Mouse (Mus musculus): ENCODE measurements at regions not wholly inside any gene's neighbourhood (a gene's known extent, or its start where the extent isn't known, plus 50 kb on each side); places are given as distances from the start of the nearest gene placed in this dataset.

DNA sequence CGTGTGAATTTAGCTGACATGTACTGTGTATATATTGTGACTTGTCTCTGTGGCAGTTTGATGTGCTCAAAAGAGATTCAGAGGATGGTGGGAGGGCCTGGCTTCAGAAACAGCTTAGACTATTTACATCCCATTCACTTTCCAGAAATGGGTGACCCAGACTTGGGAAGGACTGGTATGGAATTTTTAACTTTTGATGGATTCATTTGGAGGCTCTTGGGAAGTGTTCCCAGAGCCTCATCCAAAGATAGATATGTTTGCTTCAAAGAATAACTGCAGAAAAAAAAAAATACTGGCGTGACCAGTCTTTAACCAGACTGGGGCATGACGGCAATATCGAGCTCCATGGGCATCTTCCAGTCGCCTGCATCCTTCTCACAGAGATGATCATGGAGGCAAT, 84.6 kb upstream of the Ptgfrn start:
- H3K36me3 ChIP-seq (ENCODE audit: control insufficient read depth, insufficient read depth, low read length): no peaks in the 10 kb centered on the region
- H3K4me1 ChIP-seq (ENCODE audit: control insufficient read depth, insufficient read depth, low read length): no peaks in the 10 kb centered on the region
- no peak overlapping the region for H3K4me2 ChIP-seq (replicated peaks; ENCODE audit: low read depth, low read length)
- no peak overlapping the region for H3K27ac ChIP-seq (ENCODE audit: low read length)
- no peak for ATAC-seq (ENCODE audit: insufficient number of reproducible peaks, insufficient read depth, low FRiP score, low read depth)
- H3K4me3 ChIP-seq (ENCODE audit: low read depth, low read length): no peak overlapping the region
- no peak overlapping the region for H3K9ac ChIP-seq (replicated peaks; ENCODE audit: low read depth, low read length)
- no peaks in the 10 kb centered on the region for H3K9me3 ChIP-seq (ENCODE audit: control insufficient read depth, low read depth, low read length)
- no peaks in the 10 kb centered on the region for H3K27me3 ChIP-seq (ENCODE audit: control insufficient read depth, insufficient read depth, low read length)
- WGBS: 84% methylated on average over 5 of the region's 5 CpGs

GRCm38 (mm10) chr3:101194319-101194718, 84.2 kb upstream of the Ptgfrn start:
- H3K4me2 ChIP-seq (replicated peaks; ENCODE audit: low read depth, low read length): no peak overlapping the region
- no peak overlapping the region for H3K27ac ChIP-seq (ENCODE audit: low read length)
- H3K36me3 ChIP-seq (ENCODE audit: control insufficient read depth, insufficient read depth, low read length): no peaks in the 10 kb centered on the region
- no peaks in the 10 kb centered on the region for H3K4me1 ChIP-seq (ENCODE audit: control insufficient read depth, insufficient read depth, low read length)
- no peaks in the 10 kb centered on the region for H3K9me3 ChIP-seq (ENCODE audit: control insufficient read depth, low read depth, low read length)
- no peak overlapping the region for H3K4me3 ChIP-seq (ENCODE audit: low read depth, low read length)
- 59% methylated on average over 5 of the region's 5 CpGs for WGBS
- H3K27me3 ChIP-seq (ENCODE audit: control insufficient read depth, insufficient read depth, low read length): no peaks in the 10 kb centered on the region
- no peak overlapping the region for H3K9ac ChIP-seq (replicated peaks; ENCODE audit: low read depth, low read length)
- ATAC-seq (ENCODE audit: insufficient number of reproducible peaks, insufficient read depth, low FRiP score, low read depth): no peak

DNA sequence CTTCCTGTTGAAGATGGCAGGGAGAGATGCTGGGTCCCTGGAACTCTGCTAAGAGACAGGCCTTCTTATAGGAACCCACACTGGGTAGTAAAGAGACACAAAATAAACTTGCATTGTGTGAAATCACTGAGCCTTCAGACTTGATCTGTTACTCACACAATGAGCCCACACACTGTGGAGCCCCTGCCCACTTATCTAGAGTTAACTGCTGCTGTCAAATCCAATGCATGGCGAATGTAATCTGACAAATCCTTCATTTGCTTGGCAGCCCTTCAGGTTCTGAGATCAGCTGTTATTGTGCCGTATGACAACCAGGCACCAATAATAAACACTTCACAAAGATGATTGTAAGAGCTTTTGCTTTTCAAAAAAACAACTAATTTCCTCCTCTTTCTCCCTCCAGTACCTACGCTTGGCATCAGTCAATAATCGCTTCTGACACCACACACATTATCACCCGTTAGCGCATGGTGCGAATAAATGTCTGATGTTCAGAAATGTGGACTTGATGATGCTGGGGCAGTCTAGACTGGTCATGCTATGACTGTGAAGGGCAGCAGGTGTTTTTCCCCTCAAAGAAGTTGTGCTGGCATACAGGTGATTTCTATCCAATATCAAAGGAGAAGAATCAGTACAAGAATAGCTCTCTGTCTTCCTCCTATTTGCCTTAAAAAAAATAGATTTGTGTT, 81.4 kb upstream of the Ptgfrn start:
- no peaks in the 10 kb centered on the region for H3K36me3 ChIP-seq (ENCODE audit: control insufficient read depth, insufficient read depth, low read length)
- no peaks in the 10 kb centered on the region for H3K4me1 ChIP-seq (ENCODE audit: control insufficient read depth, insufficient read depth, low read length)
- no peaks in the 10 kb centered on the region for H3K9me3 ChIP-seq (ENCODE audit: control insufficient read depth, low read depth, low read length)
- no peak overlapping the region for H3K9ac ChIP-seq (replicated peaks; ENCODE audit: low read depth, low read length)
- H3K27ac ChIP-seq (ENCODE audit: low read length): no peak overlapping the region
- no peak for ATAC-seq (ENCODE audit: insufficient number of reproducible peaks, insufficient read depth, low FRiP score, low read depth)
- H3K4me2 ChIP-seq (replicated peaks; ENCODE audit: low read depth, low read length): no peak overlapping the region
- H3K4me3 ChIP-seq (ENCODE audit: low read depth, low read length): no peak overlapping the region
- H3K27me3 ChIP-seq (ENCODE audit: control insufficient read depth, insufficient read depth, low read length): no peaks in the 10 kb centered on the region
- WGBS: 81% methylated on average over 7 of the region's 7 CpGs

GRCm38 (mm10) chr3:101181958-101182357, 71.9 kb upstream of the Ptgfrn start:
- Histone ChIP-seq H3K27ac (ENCODE audit: low read length) (no peak overlapping the region), H3K4me1 (ENCODE audit: control insufficient read depth, insufficient read depth, low read length) (no peaks in the 10 kb centered on the region), H3K4me2 (replicated peaks; ENCODE audit: low read depth, low read length) (no peak overlapping the region), H3K9me3 (ENCODE audit: control insufficient read depth, low read depth, low read length) (peaks cover 2% of the 10 kb centered on the region; the same call in 1 of the 2 replicates), H3K4me3 (ENCODE audit: low read depth, low read length) (no peak overlapping the region), H3K36me3 (ENCODE audit: control insufficient read depth, insufficient read depth, low read length) (no peaks in the 10 kb centered on the region), H3K27me3 (ENCODE audit: control insufficient read depth, insufficient read depth, low read length) (no peaks in the 10 kb centered on the region), H3K9ac (replicated peaks; ENCODE audit: low read depth, low read length) (no peak overlapping the region)
- ATAC-seq (ENCODE audit: insufficient number of reproducible peaks, insufficient read depth, low FRiP score, low read depth): no peak
- WGBS: 82% methylated on average over 11 of the region's 11 CpGs

DNA sequence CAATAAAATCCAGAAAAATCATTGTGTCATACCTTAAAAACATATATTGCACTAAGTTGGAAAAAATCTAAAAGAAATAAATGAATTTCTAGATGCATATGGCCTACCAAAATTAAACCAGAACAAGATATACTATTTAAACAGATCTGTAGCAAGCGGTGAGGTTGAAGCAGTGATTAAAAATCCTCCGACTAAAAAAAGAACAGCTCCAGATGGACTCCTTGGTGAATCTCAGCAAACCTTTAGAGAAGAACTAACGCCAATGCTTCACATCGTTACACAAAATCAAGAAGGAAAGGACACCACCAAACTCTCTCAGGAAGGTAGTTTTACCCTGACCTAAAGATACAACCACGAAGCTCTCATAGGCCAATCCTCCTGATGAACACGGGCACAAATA, 63.9 kb upstream of the Ptgfrn start:
- Histone ChIP-seq H3K4me3 (ENCODE audit: low read depth, low read length) (no peak overlapping the region), H3K27me3 (ENCODE audit: control insufficient read depth, insufficient read depth, low read length) (no peaks in the 10 kb centered on the region), H3K36me3 (ENCODE audit: control insufficient read depth, insufficient read depth, low read length) (no peaks in the 10 kb centered on the region), H3K4me2 (replicated peaks; ENCODE audit: low read depth, low read length) (no peak overlapping the region), H3K9me3 (ENCODE audit: control insufficient read depth, low read depth, low read length) (peaks cover 2% of the 10 kb centered on the region; the same call in 1 of the 2 replicates), H3K4me1 (ENCODE audit: control insufficient read depth, insufficient read depth, low read length) (no peaks in the 10 kb centered on the region), H3K9ac (replicated peaks; ENCODE audit: low read depth, low read length) (no peak overlapping the region), H3K27ac (ENCODE audit: low read length) (no peak overlapping the region)
- 94% methylated on average over 6 of the region's 6 CpGs for WGBS
- ATAC-seq (ENCODE audit: insufficient number of reproducible peaks, insufficient read depth, low FRiP score, low read depth): no peak

GRCm38 (mm10) chr3:101170037-101171019, 60.2 kb upstream of the Ptgfrn start:
- WGBS: 60% methylated on average over 15 of the region's 15 CpGs
- no peaks in the 10 kb centered on the region for H3K27me3 ChIP-seq (ENCODE audit: control insufficient read depth, insufficient read depth, low read length)
- H3K27ac ChIP-seq (ENCODE audit: low read length): no peak overlapping the region
- no peaks in the 10 kb centered on the region for H3K36me3 ChIP-seq (ENCODE audit: control insufficient read depth, insufficient read depth, low read length)
- no peak overlapping the region for H3K9ac ChIP-seq (replicated peaks; ENCODE audit: low read depth, low read length)
- 0 out of 2 replicates have a peak, but pooled peaks cover 5% of the 10 kb centered on the region for H3K4me1 ChIP-seq (ENCODE audit: control insufficient read depth, insufficient read depth, low read length)
- no peaks in the 10 kb centered on the region for H3K9me3 ChIP-seq (ENCODE audit: control insufficient read depth, low read depth, low read length)
- H3K4me2 ChIP-seq (replicated peaks; ENCODE audit: low read depth, low read length): no peak overlapping the region
- peak; percentile 33; the same call in 1 of the 2 replicates for ATAC-seq (ENCODE audit: insufficient number of reproducible peaks, insufficient read depth, low FRiP score, low read depth)
- H3K4me3 ChIP-seq (ENCODE audit: low read depth, low read length): no peak overlapping the region

- H3K4me3 ChIP-seq (ENCODE audit: low read depth, low read length): no peak overlapping the region
- H3K27ac ChIP-seq (ENCODE audit: low read length): no peak overlapping the region
- H3K9ac ChIP-seq (replicated peaks; ENCODE audit: low read depth, low read length): no peak overlapping the region
- no peak overlapping the region for H3K4me2 ChIP-seq (replicated peaks; ENCODE audit: low read depth, low read length)
- 79% methylated on average over 1 of the region's 1 CpGs for WGBS
- ATAC-seq (ENCODE audit: insufficient number of reproducible peaks, insufficient read depth, low FRiP score, low read depth): no peak
- H3K27me3 ChIP-seq (ENCODE audit: control insufficient read depth, insufficient read depth, low read length): no peaks in the 10 kb centered on the region
- H3K9me3 ChIP-seq (ENCODE audit: control insufficient read depth, low read depth, low read length): no peaks in the 10 kb centered on the region
- H3K36me3 ChIP-seq (ENCODE audit: control insufficient read depth, insufficient read depth, low read length): no peaks in the 10 kb centered on the region
- H3K4me1 ChIP-seq (ENCODE audit: control insufficient read depth, insufficient read depth, low read length): peaks cover 25% of the 10 kb centered on the region
Observed at GRCm38 (mm10) chr3:101167026-101167425, 56.9 kb upstream of the Ptgfrn start.

DNA sequence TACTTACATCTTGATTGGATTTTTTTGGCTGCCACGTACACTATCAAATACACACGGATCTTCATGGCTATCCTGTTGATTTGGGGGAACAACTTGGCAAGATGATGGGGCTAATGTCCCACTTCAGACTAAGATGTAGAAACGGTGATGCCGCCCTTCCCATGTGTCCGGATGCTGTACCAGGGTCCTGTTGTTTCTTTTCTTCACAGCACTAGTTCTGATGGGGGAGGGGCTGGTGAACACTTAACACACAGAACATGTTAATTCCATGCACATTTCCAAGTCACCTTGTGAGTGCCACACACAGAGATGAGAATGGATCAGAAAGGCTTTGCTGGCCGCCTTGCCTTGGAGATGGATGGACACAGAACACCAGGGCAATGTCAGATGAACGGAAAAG, 56.5 kb upstream of the Ptgfrn start:
- no peak for ATAC-seq (ENCODE audit: insufficient number of reproducible peaks, insufficient read depth, low FRiP score, low read depth)
- H3K27me3 ChIP-seq (ENCODE audit: control insufficient read depth, insufficient read depth, low read length): no peaks in the 10 kb centered on the region
- 90% methylated on average over 7 of the region's 7 CpGs for WGBS
- peaks cover 29% of the 10 kb centered on the region for H3K4me1 ChIP-seq (ENCODE audit: control insufficient read depth, insufficient read depth, low read length)
- H3K27ac ChIP-seq (ENCODE audit: low read length): no peak overlapping the region
- H3K36me3 ChIP-seq (ENCODE audit: control insufficient read depth, insufficient read depth, low read length): no peaks in the 10 kb centered on the region
- no peak overlapping the region for H3K4me3 ChIP-seq (ENCODE audit: low read depth, low read length)
- H3K9ac ChIP-seq (replicated peaks; ENCODE audit: low read depth, low read length): no peak overlapping the region
- no peaks in the 10 kb centered on the region for H3K9me3 ChIP-seq (ENCODE audit: control insufficient read depth, low read depth, low read length)
- no peak overlapping the region for H3K4me2 ChIP-seq (replicated peaks; ENCODE audit: low read depth, low read length)
